Mouse (Mus musculus): Measurements from ENCODE around the gene Gm2174. TPM values are rescaled to one million over a fixed set of nuclear protein-coding genes. Genes with fewer than 3 reads are reported as not detected.

The Gm2174 gene
- polyA plus RNA-seq, 1 experiment, result not detected

- H3K27me3 ChIP-seq (replicated peaks; ENCODE audit: control insufficient read depth, insufficient read depth, low read length), result no peaks in the 10 kb centered on the region
- H3K4me1 ChIP-seq (ENCODE audit: control insufficient read depth, insufficient read depth, low read length), result no peaks in the 10 kb centered on the region; the same call in 1 of the 2 replicates
- TF ChIP-seq CTCF (conservative IDR thresholded peaks at IDR 0.05; ENCODE audit: insufficient read depth, insufficient read length, low read depth, low read length) (no peak), POLR2A (IDR thresholded peaks at IDR 0.05; ENCODE audit: low read depth, low read length) (no peak)
- DNase-seq, result no peak
- peak overlapping the region; percentile 28 for H3K27ac ChIP-seq (ENCODE audit: insufficient read depth, low read depth, low read length)
- no peaks in the 10 kb centered on the region for H3K36me3 ChIP-seq (ENCODE audit: control insufficient read depth, insufficient read depth, low read length)
- 36% methylated on average over 14 of the region's 14 CpGs for WGBS
- H3K4me3 ChIP-seq (ENCODE audit: insufficient read depth, low read depth, low read length), result no peak overlapping the region
Observed at GRCm38 (mm10) chrX:56462020-56462933, 14.5 kb downstream of the Gm2174 start.

- 92% methylated on average over 1 of the region's 1 CpGs for WGBS
- H3K27ac ChIP-seq (ENCODE audit: insufficient read depth, low read depth, low read length), result no peak overlapping the region
Observed at GRCm38 (mm10) chrX:56464906-56465305, 17.1 kb downstream of the Gm2174 start.

GRCm38 (mm10) chrX:56467688-56468087, 19.9 kb downstream of the Gm2174 start:
- Histone ChIP-seq H3K36me3 (ENCODE audit: control insufficient read depth, insufficient read depth, low read length) (no peaks in the 10 kb centered on the region), H3K27me3 (replicated peaks; ENCODE audit: control insufficient read depth, insufficient read depth, low read length) (no peaks in the 10 kb centered on the region), H3K4me1 (ENCODE audit: control insufficient read depth, insufficient read depth, low read length) (peaks cover 7% of the 10 kb centered on the region), H3K27ac (ENCODE audit: insufficient read depth, low read depth, low read length) (no peak overlapping the region; the same call in 1 of the 2 replicates), H3K4me3 (ENCODE audit: insufficient read depth, low read depth, low read length) (no peak overlapping the region)
- TF ChIP-seq CTCF (conservative IDR thresholded peaks at IDR 0.05; ENCODE audit: insufficient read depth, insufficient read length, low read depth, low read length) (no peak), POLR2A (IDR thresholded peaks at IDR 0.05; ENCODE audit: low read depth, low read length) (no peak)
- 36% methylated on average over 4 of the region's 4 CpGs for WGBS
- peak; percentile 36 for DNase-seq

More at GRCm38 (mm10) chrX:56464906-56465305, 17.1 kb downstream of the Gm2174 start:
- H3K4me1 ChIP-seq (ENCODE audit: control insufficient read depth, insufficient read depth, low read length), result peaks cover 7% of the 10 kb centered on the region
- H3K4me3 ChIP-seq (ENCODE audit: insufficient read depth, low read depth, low read length), result no peak overlapping the region
- DNase-seq, result no peak
- H3K36me3 ChIP-seq (ENCODE audit: control insufficient read depth, insufficient read depth, low read length), result no peaks in the 10 kb centered on the region
- TF ChIP-seq CTCF (conservative IDR thresholded peaks at IDR 0.05; ENCODE audit: insufficient read depth, insufficient read length, low read depth, low read length), result no peak
- no peak for TF ChIP-seq POLR2A (IDR thresholded peaks at IDR 0.05; ENCODE audit: low read depth, low read length)
- H3K27me3 ChIP-seq (replicated peaks; ENCODE audit: control insufficient read depth, insufficient read depth, low read length), result no peaks in the 10 kb centered on the region

GRCm38 (mm10) chrX:56468422-56468821, 20.7 kb downstream of the Gm2174 start:
- WGBS, result 11% methylated on average over 6 of the region's 6 CpGs
- TF ChIP-seq POLR2A (IDR thresholded peaks at IDR 0.05; ENCODE audit: low read depth, low read length), result no peak
- TF ChIP-seq CTCF (conservative IDR thresholded peaks at IDR 0.05; ENCODE audit: insufficient read depth, insufficient read length, low read depth, low read length), result no peak
- H3K4me3 ChIP-seq (ENCODE audit: insufficient read depth, low read depth, low read length), result no peak overlapping the region
- H3K4me1 ChIP-seq (ENCODE audit: control insufficient read depth, insufficient read depth, low read length), result peaks cover 7% of the 10 kb centered on the region
- peak overlapping the region; percentile 52 for H3K27ac ChIP-seq (ENCODE audit: insufficient read depth, low read depth, low read length)
- H3K27me3 ChIP-seq (replicated peaks; ENCODE audit: control insufficient read depth, insufficient read depth, low read length), result no peaks in the 10 kb centered on the region
- no peaks in the 10 kb centered on the region for H3K36me3 ChIP-seq (ENCODE audit: control insufficient read depth, insufficient read depth, low read length)
- DNase-seq, result no peak

- Histone ChIP-seq H3K27ac (ENCODE audit: insufficient read depth, low read depth, low read length) (peak overlapping the region; percentile 50; the same call in 1 of the 2 replicates), H3K4me3 (ENCODE audit: insufficient read depth, low read depth, low read length) (no peak overlapping the region), H3K4me1 (ENCODE audit: control insufficient read depth, insufficient read depth, low read length) (peaks cover 1% of the 10 kb centered on the region; the same call in 1 of the 2 replicates), H3K27me3 (replicated peaks; ENCODE audit: control insufficient read depth, insufficient read depth, low read length) (no peaks in the 10 kb centered on the region), H3K36me3 (ENCODE audit: control insufficient read depth, insufficient read depth, low read length) (no peaks in the 10 kb centered on the region)
- DNase-seq, result no peak
- 57% methylated on average over 8 of the region's 8 CpGs for WGBS
- TF ChIP-seq POLR2A (IDR thresholded peaks at IDR 0.05; ENCODE audit: low read depth, low read length), result no peak
- TF ChIP-seq CTCF (conservative IDR thresholded peaks at IDR 0.05; ENCODE audit: insufficient read depth, insufficient read length, low read depth, low read length), result no peak
Observed at GRCm38 (mm10) chrX:56474035-56474434, 26.3 kb downstream of the Gm2174 start.

GRCm38 (mm10) chrX:56477553-56477952, 29.8 kb downstream of the Gm2174 start:
- H3K27me3 ChIP-seq (replicated peaks; ENCODE audit: control insufficient read depth, insufficient read depth, low read length), result no peaks in the 10 kb centered on the region
- WGBS, result 87% methylated on average over 3 of the region's 3 CpGs

GRCm38 (mm10) chrX:56481906-56482305, 34.1 kb downstream of the Gm2174 start:
- H3K27ac ChIP-seq (ENCODE audit: insufficient read depth, low read depth, low read length), result no peak overlapping the region
- no peaks in the 10 kb centered on the region for H3K27me3 ChIP-seq (replicated peaks; ENCODE audit: control insufficient read depth, insufficient read depth, low read length)
- DNase-seq, result no peak
- H3K4me3 ChIP-seq (ENCODE audit: insufficient read depth, low read depth, low read length), result no peak overlapping the region
- no peaks in the 10 kb centered on the region for H3K4me1 ChIP-seq (ENCODE audit: control insufficient read depth, insufficient read depth, low read length)
- 89% methylated on average over 3 of the region's 3 CpGs for WGBS
- no peaks in the 10 kb centered on the region for H3K36me3 ChIP-seq (ENCODE audit: control insufficient read depth, insufficient read depth, low read length)
- TF ChIP-seq POLR2A (IDR thresholded peaks at IDR 0.05; ENCODE audit: low read depth, low read length), result no peak
- TF ChIP-seq CTCF (conservative IDR thresholded peaks at IDR 0.05; ENCODE audit: insufficient read depth, insufficient read length, low read depth, low read length), result no peak

More at GRCm38 (mm10) chrX:56477553-56477952, 29.8 kb downstream of the Gm2174 start:
- TF ChIP-seq POLR2A (IDR thresholded peaks at IDR 0.05; ENCODE audit: low read depth, low read length), result no peak
- no peak for TF ChIP-seq CTCF (conservative IDR thresholded peaks at IDR 0.05; ENCODE audit: insufficient read depth, insufficient read length, low read depth, low read length)
- Histone ChIP-seq H3K27ac (ENCODE audit: insufficient read depth, low read depth, low read length) (no peak overlapping the region), H3K4me3 (ENCODE audit: insufficient read depth, low read depth, low read length) (no peak overlapping the region), H3K4me1 (ENCODE audit: control insufficient read depth, insufficient read depth, low read length) (no peaks in the 10 kb centered on the region), H3K36me3 (ENCODE audit: control insufficient read depth, insufficient read depth, low read length) (no peaks in the 10 kb centered on the region)
- no peak for DNase-seq

Measured in kidney, adult 2 months (tissue).